Mouse (Mus musculus): Measurements from ENCODE around the gene Fubp3. TPM values are rescaled to one million over a fixed set of nuclear protein-coding genes. Genes with fewer than 3 reads are reported as not detected.

The Fubp3 gene
- polyA plus RNA-seq, 1 experiment, result 11.5 TPM

GRCm38 (mm10) chr2:31591799-31592484 is 19.5 kb downstream of the Fubp3 start:
- TF ChIP-seq CTCF (IDR thresholded peaks at IDR 0.05; ENCODE audit: control insufficient read depth, insufficient read depth, insufficient replicate concordance, low read depth, low read length) (no peak), POLR2A (IDR thresholded peaks at IDR 0.05; ENCODE audit: control insufficient read depth, low read depth, low read length) (no peak)
- Histone ChIP-seq H3K36me3 (ENCODE audit: control insufficient read depth, insufficient read depth, low read length) (no peaks in the 10 kb centered on the region), H3K27ac (ENCODE audit: control insufficient read depth, insufficient read depth, low read depth, low read length) (no peak overlapping the region), H3K27me3 (ENCODE audit: control insufficient read depth, insufficient read depth, low read length) (no peaks in the 10 kb centered on the region), H3K4me1 (ENCODE audit: control insufficient read depth, insufficient read depth, low read length) (no peaks in the 10 kb centered on the region), H3K4me3 (ENCODE audit: control insufficient read depth, low read depth, low read length) (no peak overlapping the region)

GRCm38 (mm10) chr2:31607555-31607954 is 35.1 kb downstream of the Fubp3 start:
- Histone ChIP-seq H3K27me3 (ENCODE audit: control insufficient read depth, insufficient read depth, low read length) (no peaks in the 10 kb centered on the region), H3K4me3 (ENCODE audit: control insufficient read depth, low read depth, low read length) (no peak overlapping the region), H3K27ac (ENCODE audit: control insufficient read depth, insufficient read depth, low read depth, low read length) (no peak overlapping the region), H3K36me3 (ENCODE audit: control insufficient read depth, insufficient read depth, low read length) (peaks cover 5% of the 10 kb centered on the region), H3K4me1 (ENCODE audit: control insufficient read depth, insufficient read depth, low read length) (no peaks in the 10 kb centered on the region; the same call in 1 of the 2 replicates)
- TF ChIP-seq POLR2A (IDR thresholded peaks at IDR 0.05; ENCODE audit: control insufficient read depth, low read depth, low read length) (no peak), CTCF (IDR thresholded peaks at IDR 0.05; ENCODE audit: control insufficient read depth, insufficient read depth, insufficient replicate concordance, low read depth, low read length) (no peak)

- TF ChIP-seq POLR2A (IDR thresholded peaks at IDR 0.05; ENCODE audit: control insufficient read depth, low read depth, low read length) (no peak), CTCF (IDR thresholded peaks at IDR 0.05; ENCODE audit: control insufficient read depth, insufficient read depth, insufficient replicate concordance, low read depth, low read length) (no peak)
- H3K4me1 ChIP-seq (ENCODE audit: control insufficient read depth, insufficient read depth, low read length), result no peaks in the 10 kb centered on the region; the same call in 1 of the 2 replicates
- H3K36me3 ChIP-seq (ENCODE audit: control insufficient read depth, insufficient read depth, low read length), result peaks cover 5% of the 10 kb centered on the region
- H3K27ac ChIP-seq (ENCODE audit: control insufficient read depth, insufficient read depth, low read depth, low read length), result no peak overlapping the region
- no peaks in the 10 kb centered on the region for H3K27me3 ChIP-seq (ENCODE audit: control insufficient read depth, insufficient read depth, low read length)
- no peak overlapping the region for H3K4me3 ChIP-seq (ENCODE audit: control insufficient read depth, low read depth, low read length)
These were observed 37.4 kb downstream of the Fubp3 start for GRCm38 (mm10) chr2:31609859-31610261.

GRCm38 (mm10) chr2:31610922-31611321 is 38.5 kb downstream of the Fubp3 start:
- Histone ChIP-seq H3K27ac (ENCODE audit: control insufficient read depth, insufficient read depth, low read depth, low read length) (no peak overlapping the region), H3K27me3 (ENCODE audit: control insufficient read depth, insufficient read depth, low read length) (no peaks in the 10 kb centered on the region), H3K4me3 (ENCODE audit: control insufficient read depth, low read depth, low read length) (no peak overlapping the region)

GRCm38 (mm10) chr2:31611400-31611799 is 38.9 kb downstream of the Fubp3 start:
- no peaks in the 10 kb centered on the region for H3K27me3 ChIP-seq (ENCODE audit: control insufficient read depth, insufficient read depth, low read length)
- no peak overlapping the region for H3K4me3 ChIP-seq (ENCODE audit: control insufficient read depth, low read depth, low read length)
- H3K4me1 ChIP-seq (ENCODE audit: control insufficient read depth, insufficient read depth, low read length), result no peaks in the 10 kb centered on the region; the same call in 1 of the 2 replicates
- no peak for TF ChIP-seq CTCF (IDR thresholded peaks at IDR 0.05; ENCODE audit: control insufficient read depth, insufficient read depth, insufficient replicate concordance, low read depth, low read length)
- no peak for TF ChIP-seq POLR2A (IDR thresholded peaks at IDR 0.05; ENCODE audit: control insufficient read depth, low read depth, low read length)
- peaks cover 3% of the 10 kb centered on the region for H3K36me3 ChIP-seq (ENCODE audit: control insufficient read depth, insufficient read depth, low read length)
- no peak overlapping the region for H3K27ac ChIP-seq (ENCODE audit: control insufficient read depth, insufficient read depth, low read depth, low read length)

More at GRCm38 (mm10) chr2:31610922-31611321, 38.5 kb downstream of the Fubp3 start:
- TF ChIP-seq CTCF (IDR thresholded peaks at IDR 0.05; ENCODE audit: control insufficient read depth, insufficient read depth, insufficient replicate concordance, low read depth, low read length) (no peak), POLR2A (IDR thresholded peaks at IDR 0.05; ENCODE audit: control insufficient read depth, low read depth, low read length) (no peak)
- Histone ChIP-seq H3K4me1 (ENCODE audit: control insufficient read depth, insufficient read depth, low read length) (no peaks in the 10 kb centered on the region; the same call in 1 of the 2 replicates), H3K36me3 (ENCODE audit: control insufficient read depth, insufficient read depth, low read length) (peaks cover 3% of the 10 kb centered on the region)

- TF ChIP-seq CTCF (IDR thresholded peaks at IDR 0.05; ENCODE audit: control insufficient read depth, insufficient read depth, insufficient replicate concordance, low read depth, low read length) (no peak), POLR2A (IDR thresholded peaks at IDR 0.05; ENCODE audit: control insufficient read depth, low read depth, low read length) (no peak)
- no peak overlapping the region for H3K27ac ChIP-seq (ENCODE audit: control insufficient read depth, insufficient read depth, low read depth, low read length)
- no peaks in the 10 kb centered on the region; the same call in 1 of the 2 replicates for H3K4me1 ChIP-seq (ENCODE audit: control insufficient read depth, insufficient read depth, low read length)
- no peak overlapping the region for H3K4me3 ChIP-seq (ENCODE audit: control insufficient read depth, low read depth, low read length)
- no peaks in the 10 kb centered on the region for H3K27me3 ChIP-seq (ENCODE audit: control insufficient read depth, insufficient read depth, low read length)
- H3K36me3 ChIP-seq (ENCODE audit: control insufficient read depth, insufficient read depth, low read length), result peaks cover 1% of the 10 kb centered on the region
These were observed 40.2 kb downstream of the Fubp3 start for GRCm38 (mm10) chr2:31612627-31613026.

GRCm38 (mm10) chr2:31613781-31614180 is 41.3 kb downstream of the Fubp3 start:
- no peak overlapping the region for H3K4me3 ChIP-seq (ENCODE audit: control insufficient read depth, low read depth, low read length)
- no peak overlapping the region for H3K27ac ChIP-seq (ENCODE audit: control insufficient read depth, insufficient read depth, low read depth, low read length)
- H3K36me3 ChIP-seq (ENCODE audit: control insufficient read depth, insufficient read depth, low read length), result no peaks in the 10 kb centered on the region; the same call in none of the 2 replicates
- H3K4me1 ChIP-seq (ENCODE audit: control insufficient read depth, insufficient read depth, low read length), result no peaks in the 10 kb centered on the region; the same call in 1 of the 2 replicates
- no peaks in the 10 kb centered on the region for H3K27me3 ChIP-seq (ENCODE audit: control insufficient read depth, insufficient read depth, low read length)
- TF ChIP-seq POLR2A (IDR thresholded peaks at IDR 0.05; ENCODE audit: control insufficient read depth, low read depth, low read length) (no peak), CTCF (IDR thresholded peaks at IDR 0.05; ENCODE audit: control insufficient read depth, insufficient read depth, insufficient replicate concordance, low read depth, low read length) (no peak)

Measured in testis, adult 2 months (tissue).